Mouse (Mus musculus) ES-E14 (cell line): ENCODE measurements at regions not wholly inside any gene's neighbourhood (a gene's known extent, or its start where the extent isn't known, plus 50 kb on each side); places are given as distances from the start of the nearest gene placed in this dataset.

ENCODE experiments used
- DNase-seq: peaks from one replicate; pipeline ENCODE4 v3.0.0-alpha.2; 2013; ENCODE audit warnings: low read depth, low spot score
- H3K27ac ChIP-seq: 2 replicates; pipeline ENCODE4 v1.5.1; 2012; ENCODE audit warnings: low read depth, mild to moderate bottlenecking, low read length, moderate library complexity, mixed read lengths; ENCODE audit not compliant: poor library complexity, insufficient read depth, severe bottlenecking
- H3K36me3 ChIP-seq: 2 replicates; pipeline ENCODE4 v1.6.1; 2012; ENCODE audit warnings: mild to moderate bottlenecking, low read length, moderate library complexity, mixed read lengths; ENCODE audit not compliant: control insufficient read depth, poor library complexity, insufficient read depth, severe bottlenecking
- H3K4me1 ChIP-seq, 2 experiments: fragments of 150-350 bp in 1 of 2; sonication (generic) in 1 of 2; 2 replicates each; pipeline ENCODE4 v1.6.1; 2012; ENCODE audit warnings: low read length in 2 of 2, mild to moderate bottlenecking in 1 of 2, mixed read lengths in 1 of 2; ENCODE audit not compliant: control insufficient read depth in 2 of 2, insufficient read depth in 2 of 2, poor library complexity in 1 of 2
- H3K4me3 ChIP-seq, 2 experiments: fragments of 150-350 bp in 1 of 2; sonication (generic) in 1 of 2; 2 replicates each; pipeline ENCODE4 v1.5.1; 2012; ENCODE audit warnings: low read length in 2 of 2, low read depth in 1 of 2, mild to moderate bottlenecking in 1 of 2, mixed read lengths in 1 of 2; ENCODE audit not compliant: insufficient read depth in 1 of 2, poor library complexity in 1 of 2, severe bottlenecking in 1 of 2
- H3K9ac ChIP-seq: 2 replicates; pipeline ENCODE4 v1.6.1; 2012; ENCODE audit warnings: low read depth, mild to moderate bottlenecking, low read length, mixed read lengths; ENCODE audit not compliant: poor library complexity, insufficient read depth, severe bottlenecking
- H3K9me3 ChIP-seq: fragments of 150-350 bp; sonication (generic); 2 replicates; pipeline ENCODE4 v1.6.1; 2012; ENCODE audit warnings: low read depth, mild to moderate bottlenecking, low read length; ENCODE audit not compliant: control insufficient read depth, insufficient read depth
- CHD2 ChIP-seq: IDR thresholded peaks from 2 replicates; pipeline ENCODE4 v1.6.1; 2014; ENCODE audit warnings: mild to moderate bottlenecking, low read depth, low read length, inconsistent platforms
- HCFC1 ChIP-seq: IDR thresholded peaks from 2 replicates; pipeline ENCODE4 v1.6.1; 2012; ENCODE audit warnings: low read length, inconsistent platforms, borderline replicate concordance; ENCODE audit not compliant: insufficient read depth
- MAFK ChIP-seq: IDR thresholded peaks from 2 replicates; pipeline ENCODE4 v1.6.1; 2014; ENCODE audit warnings: mild to moderate bottlenecking, low read depth, low read length, inconsistent platforms; ENCODE audit not compliant: insufficient read depth
- ZC3H11A ChIP-seq: IDR thresholded peaks from 2 replicates; pipeline ENCODE4 v1.6.1; 2012; ENCODE audit warnings: low read depth, mild to moderate bottlenecking, inconsistent platforms, low read length, borderline replicate concordance
- ZNF384 ChIP-seq: IDR thresholded peaks from 2 replicates; pipeline ENCODE4 v1.6.1; 2012; ENCODE audit warnings: low read depth, low read length, inconsistent platforms
- in situ Hi-C, 2 experiments: fragments of 600-800 bp; cut with MboI; formaldehyde crosslinking; loops; one replicate each; pipeline ENCODE4 v1.15.1; 2025; ENCODE audit warnings: low sequenced_read_pairs in 2 of 2, inconsistent platforms in 1 of 2; ENCODE audit not compliant: unreplicated experiment in 2 of 2

DNA sequence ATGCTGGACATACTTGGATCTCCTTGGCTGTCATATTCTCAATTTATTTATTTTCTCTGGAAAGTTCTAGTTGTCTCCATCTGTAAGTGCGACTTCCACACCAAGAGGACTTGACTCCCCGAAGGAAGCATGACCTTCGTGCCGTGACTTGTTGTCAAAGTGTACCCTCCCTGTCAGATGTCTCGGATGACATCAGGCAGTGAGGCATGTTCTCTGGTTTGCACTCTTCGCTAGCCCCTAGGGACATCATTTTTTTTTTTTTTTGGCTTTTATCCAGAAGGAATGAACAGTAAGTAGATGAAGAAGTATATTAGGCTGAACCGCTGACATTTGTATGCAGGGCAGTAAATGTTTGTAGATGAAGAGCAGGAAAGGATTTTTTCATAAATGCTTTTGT is 145.2 kb upstream of the Mki67 start:
- Histone ChIP-seq H3K9me3 (no peaks in the 10 kb centered on the region), H3K4me3 (no peak overlapping the region), H3K27ac (no peak overlapping the region), H3K36me3 (no peaks in the 10 kb centered on the region), H3K9ac (no peak overlapping the region), H3K4me1 (no peaks in the 10 kb centered on the region)
- in situ Hi-C loops: no loop called here
- TF ChIP-seq MAFK (no peak), ZC3H11A (no peak), CHD2 (no peak), ZNF384 (no peak), HCFC1 (no peak)
- DNase-seq: no peak

- no peak for DNase-seq
- no peak overlapping the region for H3K27ac ChIP-seq
- H3K4me3 ChIP-seq: no peak overlapping the region
- in situ Hi-C loops: no loop called here
- no peaks in the 10 kb centered on the region for H3K4me1 ChIP-seq
- no peaks in the 10 kb centered on the region for H3K36me3 ChIP-seq
- no peak for TF ChIP-seq HCFC1
- TF ChIP-seq ZNF384: no peak
- no peak for TF ChIP-seq CHD2
- no peak for TF ChIP-seq MAFK
- no peak for TF ChIP-seq ZC3H11A
- H3K9ac ChIP-seq: no peak overlapping the region
- H3K9me3 ChIP-seq: no peaks in the 10 kb centered on the region
These were observed 147.6 kb upstream of the Mki67 start for GRCm38 (mm10) chr7:135863581-135864426.

GRCm38 (mm10) chr7:135870981-135871380 is 154.8 kb upstream of the Mki67 start:
- no peaks in the 10 kb centered on the region for H3K9me3 ChIP-seq
- no peak overlapping the region for H3K4me3 ChIP-seq
- no peak overlapping the region for H3K9ac ChIP-seq
- TF ChIP-seq HCFC1 (no peak), ZC3H11A (no peak), CHD2 (no peak)
- H3K36me3 ChIP-seq: no peaks in the 10 kb centered on the region
- no peak for DNase-seq
- in situ Hi-C loops: no loop called here
- H3K27ac ChIP-seq: no peak overlapping the region
- no peaks in the 10 kb centered on the region for H3K4me1 ChIP-seq

DNA sequence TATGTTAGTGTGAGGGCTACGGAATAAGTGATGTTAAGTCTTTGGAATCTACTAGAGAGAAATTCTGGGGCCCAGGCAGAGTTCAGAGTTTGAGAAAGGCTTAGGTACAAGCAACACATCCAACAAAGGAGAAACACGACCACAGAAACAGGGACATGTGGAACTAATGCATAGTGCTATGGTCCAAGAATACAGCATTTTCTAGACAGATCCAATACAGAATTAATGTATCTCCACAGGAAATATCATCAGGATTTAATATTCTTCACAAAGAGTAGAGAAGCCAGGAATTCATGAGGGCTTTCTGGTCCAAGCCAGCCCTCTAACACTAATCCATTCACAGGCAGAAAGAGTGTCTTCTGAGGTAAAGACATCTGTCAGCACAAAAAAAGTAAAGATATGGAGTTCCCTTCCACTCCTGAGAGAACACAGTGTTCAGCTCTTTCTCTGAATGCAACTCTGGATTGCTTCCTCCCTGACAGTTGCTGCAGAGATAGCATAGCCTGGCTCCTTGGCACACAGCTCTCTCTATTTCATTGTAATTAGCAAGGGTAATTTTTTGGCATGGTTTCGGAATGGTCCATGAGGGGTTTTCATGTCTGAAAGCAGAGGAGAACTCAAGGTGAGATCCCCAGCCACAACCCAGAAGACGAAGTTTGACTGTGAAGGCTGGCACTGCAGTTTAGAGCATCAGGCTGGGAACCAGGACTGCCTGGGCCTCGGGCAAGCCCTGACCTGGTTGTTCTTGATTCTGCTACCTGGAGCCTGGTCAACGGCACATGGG is 161.1 kb upstream of the Mki67 start:
- Histone ChIP-seq H3K9ac (no peak overlapping the region), H3K4me1 (no peaks in the 10 kb centered on the region), H3K36me3 (no peaks in the 10 kb centered on the region), H3K27ac (no peak overlapping the region), H3K9me3 (no peaks in the 10 kb centered on the region), H3K4me3 (no peak overlapping the region)
- in situ Hi-C loops: no loop called here
- DNase-seq: no peak
- TF ChIP-seq ZC3H11A (no peak), MAFK (no peak), ZNF384 (no peak), CHD2 (no peak), HCFC1 (no peak)
